Mouse (Mus musculus) retina, postnatal 1 day (tissue): ENCODE data around the gene Cyb5d1.
"Not testable (repeated sequence)": the region's sequence is repeated elsewhere in the genome, so short reads cannot be mapped to it uniquely, and the experiment has no call there.

Source experiments
- DNase-seq: peaks from one replicate; pipeline ENCODE4 v3.0.0-alpha.2; 2012

The Cyb5d1 gene

DNA sequence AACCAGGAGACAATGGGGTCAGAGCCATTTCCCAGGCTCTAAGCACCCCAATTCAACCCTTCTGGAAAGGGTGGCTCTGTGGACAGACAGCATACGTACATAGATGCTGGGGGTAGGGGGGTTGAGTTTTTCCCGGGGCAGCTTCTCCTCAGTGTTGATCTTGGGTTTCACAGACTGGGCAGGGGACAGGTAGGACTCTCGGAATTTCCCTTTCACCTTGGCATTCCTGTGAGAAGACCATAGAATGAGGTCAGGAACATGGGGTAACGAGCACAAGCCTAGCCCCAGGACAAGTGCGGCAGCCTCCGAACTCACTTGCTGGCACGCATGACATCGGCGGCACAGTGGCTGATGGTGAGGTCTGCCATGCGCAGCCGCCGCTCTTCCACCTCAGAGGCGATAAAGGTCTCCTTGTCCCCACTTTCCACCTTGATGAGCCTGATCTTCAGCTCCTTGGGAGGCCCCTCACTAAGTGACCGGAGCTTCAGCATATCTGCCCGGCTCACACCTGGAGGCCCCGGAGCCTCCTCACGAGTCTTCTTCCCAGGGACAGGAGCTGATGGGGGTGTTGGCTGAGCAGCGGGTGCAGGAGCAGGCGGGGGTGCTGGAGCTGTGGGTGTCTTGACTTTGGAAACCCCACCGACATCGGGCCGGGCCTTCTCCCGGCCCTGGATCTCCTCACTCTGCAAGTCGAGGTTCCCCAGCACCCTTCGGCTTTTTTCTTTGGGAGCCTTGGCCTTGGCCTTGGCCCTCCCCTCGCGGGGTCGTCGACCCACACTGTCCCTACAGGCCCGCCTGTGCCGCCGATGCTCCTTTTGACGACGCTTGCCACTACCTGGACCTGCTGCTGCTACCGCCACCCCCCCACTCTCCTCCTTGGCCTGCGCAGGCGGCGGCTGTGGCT lies 8.5 kb upstream of the Cyb5d1 start:
- no peak for DNase-seq

DNA sequence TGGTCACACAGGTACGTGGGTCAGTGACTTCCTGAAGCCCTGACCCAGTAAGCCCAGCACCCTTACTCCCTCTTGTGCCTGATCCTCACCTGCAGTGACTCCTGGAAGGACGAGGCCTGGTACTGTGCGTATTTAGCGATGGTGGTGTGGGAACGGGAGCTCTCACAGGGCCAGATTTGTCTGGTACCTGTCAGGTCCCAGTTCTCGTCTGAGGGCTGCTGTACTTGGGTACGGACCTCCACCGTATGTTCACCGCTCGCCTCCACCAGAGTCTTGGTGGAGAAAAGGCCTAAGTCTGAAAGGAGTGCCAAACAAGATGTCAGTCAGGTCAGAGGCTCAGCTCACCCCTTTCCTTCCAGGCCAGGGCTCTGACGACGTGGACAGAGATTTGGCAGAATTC lies 6.6 kb upstream of the Cyb5d1 start:
- DNase-seq: no peak

DNA sequence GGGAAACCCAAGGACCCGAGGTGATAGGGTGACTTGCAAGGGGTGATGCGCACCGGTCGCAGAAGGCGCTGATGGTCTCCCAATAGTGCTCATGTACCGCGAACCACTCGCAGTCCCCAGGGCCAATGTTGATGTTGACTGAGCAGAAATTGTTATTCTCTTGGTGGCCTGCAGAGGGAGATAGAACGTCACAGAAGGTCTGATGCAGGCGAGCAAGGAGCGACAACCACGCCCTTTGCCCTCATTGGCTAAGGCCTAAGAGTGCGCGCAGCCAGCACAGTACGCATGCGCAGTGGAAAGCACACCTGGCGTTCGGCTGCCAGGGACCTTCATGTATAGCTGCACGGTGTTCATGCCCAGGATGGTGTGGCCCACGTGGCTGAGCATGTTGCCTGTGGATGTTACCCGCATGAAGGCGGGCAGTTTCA lies 5.8 kb upstream of the Cyb5d1 start:
- DNase-seq: peak; percentile 94

DNA sequence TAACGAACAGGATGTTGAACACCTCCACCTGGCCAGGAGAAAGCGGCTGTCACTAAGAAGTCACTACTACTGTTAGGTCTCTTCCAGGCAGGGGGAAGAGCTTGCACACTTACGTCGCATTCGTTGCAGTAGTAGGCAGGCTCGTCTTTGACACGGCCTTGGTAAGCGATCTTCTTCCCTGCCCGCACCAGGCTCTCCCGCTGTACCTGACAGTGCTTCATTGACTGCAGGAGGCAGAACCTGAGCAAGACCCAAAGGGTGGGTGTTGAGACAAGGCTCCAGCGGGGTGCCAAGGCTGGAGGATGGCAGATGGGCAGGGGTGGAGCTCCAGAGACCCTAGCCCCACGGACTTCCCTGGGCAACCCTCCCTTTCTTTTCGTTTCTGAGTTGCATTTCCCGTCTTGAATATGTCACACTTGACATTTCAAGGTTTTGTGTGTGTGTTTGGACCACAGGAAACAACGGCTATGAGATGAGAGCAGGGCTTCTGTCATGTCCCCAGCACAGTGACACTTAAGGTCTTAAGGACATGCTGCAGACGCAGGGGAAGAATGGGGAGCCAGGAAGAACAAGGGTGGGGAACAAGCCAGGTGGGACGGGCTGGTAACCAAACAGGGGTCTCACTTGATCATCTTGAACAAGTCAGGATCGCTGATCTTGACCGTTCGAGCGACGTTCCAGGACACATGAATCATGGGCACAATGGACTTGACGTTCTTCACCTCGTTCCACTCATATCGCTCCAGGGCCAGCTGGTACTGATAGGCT lies 4.8 kb upstream of the Cyb5d1 start:
- DNase-seq: no peak

DNA sequence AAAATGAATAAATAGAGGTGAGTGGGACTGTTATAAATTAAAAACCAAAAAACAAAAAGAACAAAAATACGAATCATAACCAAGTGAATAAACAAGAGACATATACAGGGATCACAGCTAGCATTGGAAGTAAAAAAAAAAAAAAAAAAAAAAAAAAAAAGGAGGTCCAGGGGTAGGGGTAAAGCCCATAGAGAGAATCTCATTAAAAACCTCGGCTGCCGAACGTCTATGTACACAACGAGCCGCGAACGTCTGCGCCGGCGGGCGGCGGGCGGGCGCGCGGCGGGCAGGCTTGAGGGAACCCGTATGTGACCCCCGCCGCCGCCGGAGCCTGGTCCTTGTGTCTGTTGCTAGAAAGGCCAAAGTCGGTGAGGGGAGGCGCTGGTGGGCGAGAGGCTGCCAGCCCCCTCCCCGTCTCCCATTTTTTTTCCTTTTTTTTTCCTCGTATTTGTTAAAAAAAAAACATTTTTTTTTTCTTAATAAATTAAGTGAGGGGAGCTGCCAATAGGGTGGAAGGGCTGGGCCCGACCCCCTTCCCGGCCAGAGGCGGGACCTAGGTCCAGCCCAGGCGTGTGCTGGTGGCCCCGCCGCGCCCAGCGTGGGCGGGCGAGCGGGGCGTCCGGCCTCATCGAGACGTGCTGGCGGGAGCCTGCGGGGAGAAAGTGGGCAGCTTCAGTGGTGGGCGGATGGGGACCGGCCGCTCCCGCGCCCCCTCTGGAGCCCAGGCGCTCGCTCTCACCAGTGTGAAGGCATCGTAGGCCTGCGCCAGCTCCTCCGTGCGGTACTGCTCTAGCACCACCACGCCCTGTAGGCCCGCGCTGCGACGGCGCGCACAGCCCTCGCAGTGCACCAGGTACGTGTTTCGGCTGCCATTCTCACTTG lies 4.0 kb upstream of the Cyb5d1 start:
- peak; percentile 37 for DNase-seq

DNA sequence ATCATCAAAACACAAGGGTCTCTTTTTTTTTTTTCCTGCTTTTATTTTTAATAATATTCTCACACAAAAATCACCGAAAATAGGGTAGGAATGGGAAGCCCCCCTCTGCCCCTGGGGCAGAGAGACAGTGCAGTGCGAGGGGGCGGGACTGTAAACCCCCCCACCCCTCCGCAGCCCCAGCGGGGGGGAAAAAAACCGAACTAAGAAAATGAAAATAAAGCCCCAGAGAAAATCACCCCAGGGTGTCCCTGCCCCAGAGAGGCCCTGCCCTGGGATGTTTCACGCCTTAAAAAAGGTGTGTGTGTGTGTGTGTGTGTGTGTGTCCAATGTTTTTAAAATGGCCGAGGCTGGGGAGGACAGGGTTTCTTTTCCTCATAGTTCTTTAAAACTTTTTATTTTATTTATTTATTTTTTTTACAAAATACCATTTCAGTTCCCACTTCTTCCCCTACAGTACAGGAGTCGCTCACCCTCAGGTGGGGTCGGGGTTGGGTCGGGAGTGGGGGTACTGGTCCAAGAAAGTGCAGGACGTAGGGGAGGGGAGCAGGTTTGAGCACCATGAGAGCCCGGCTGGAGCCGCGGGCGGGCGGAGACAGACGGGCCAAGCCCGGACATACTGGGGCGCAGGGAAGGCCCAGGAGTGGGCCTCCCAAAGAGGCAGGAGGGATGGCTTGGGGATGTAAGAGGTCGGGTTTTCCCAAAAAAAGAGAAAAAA lies 3.2 kb upstream of the Cyb5d1 start:
- DNase-seq: no peak

DNA sequence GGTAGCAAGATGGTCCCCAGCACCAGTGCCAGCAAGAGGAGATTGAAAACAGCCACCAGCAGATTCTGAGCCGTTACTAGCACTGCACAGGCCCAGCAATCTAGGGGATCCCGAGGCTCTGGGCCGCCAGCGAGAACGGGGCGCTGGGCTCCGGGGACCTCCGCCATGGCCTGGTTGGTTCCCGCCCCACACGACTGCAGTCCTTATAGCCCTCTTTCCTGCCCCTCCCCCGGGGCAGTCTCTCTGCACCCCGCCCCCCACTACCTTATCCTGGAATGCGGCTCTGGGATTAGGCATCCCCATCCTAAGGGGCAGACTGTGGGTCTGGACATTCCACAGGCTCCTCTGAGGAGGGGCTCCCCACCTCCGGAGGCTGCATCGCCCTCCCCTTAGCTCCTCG lies 2.6 kb upstream of the Cyb5d1 start, which contains the start of gene Tmem88:
TSS of gene Tmem88 (minus strand) at position 176 of the 400 bp plus-strand sequence.
- peak; percentile 35 for DNase-seq

DNA sequence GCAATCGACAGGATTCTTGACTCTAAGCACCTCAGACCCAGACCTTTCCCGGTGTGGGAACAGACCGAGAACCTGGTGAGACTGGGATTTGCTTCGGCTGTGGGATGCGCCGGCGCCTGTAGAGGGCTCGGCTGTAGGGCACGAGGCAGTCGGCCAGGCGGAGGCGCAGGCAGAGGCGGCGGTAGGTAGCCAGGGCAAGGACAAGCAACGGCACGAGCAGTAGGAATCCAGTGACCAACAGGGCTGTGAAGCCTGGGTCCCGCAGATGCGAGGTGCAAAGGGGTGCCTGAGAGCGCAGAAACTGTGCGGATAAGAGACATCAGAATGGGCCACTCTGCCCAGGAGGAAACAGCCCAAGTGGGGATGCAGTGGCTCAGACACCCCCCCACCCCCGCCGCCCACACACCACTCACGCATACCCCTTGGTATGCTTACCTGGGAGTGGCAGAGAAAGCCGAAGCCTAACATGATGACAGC lies 2.2 kb upstream of the Cyb5d1 start:
- no peak for DNase-seq

DNA sequence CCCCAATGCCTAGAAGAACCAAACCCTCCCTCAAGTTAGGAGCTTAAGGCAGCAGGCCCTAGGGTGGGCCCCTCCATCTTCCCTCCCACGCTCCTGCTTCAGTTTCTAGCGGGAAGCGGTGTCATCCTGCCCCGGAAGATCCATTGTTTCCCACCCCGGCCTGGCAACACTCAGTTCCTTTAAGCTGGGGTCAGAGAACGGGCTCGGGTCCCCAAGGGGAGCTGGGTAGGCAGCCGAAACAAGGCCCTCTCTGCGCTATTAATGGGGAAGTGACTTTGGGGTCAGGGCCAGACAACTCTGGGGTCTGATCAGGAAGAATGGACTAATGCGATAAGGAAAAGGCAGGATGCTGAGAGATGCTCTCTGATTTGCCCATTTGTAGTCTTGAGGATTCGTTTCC lies 1.3 kb upstream of the Cyb5d1 start:
- DNase-seq: no peak

DNA sequence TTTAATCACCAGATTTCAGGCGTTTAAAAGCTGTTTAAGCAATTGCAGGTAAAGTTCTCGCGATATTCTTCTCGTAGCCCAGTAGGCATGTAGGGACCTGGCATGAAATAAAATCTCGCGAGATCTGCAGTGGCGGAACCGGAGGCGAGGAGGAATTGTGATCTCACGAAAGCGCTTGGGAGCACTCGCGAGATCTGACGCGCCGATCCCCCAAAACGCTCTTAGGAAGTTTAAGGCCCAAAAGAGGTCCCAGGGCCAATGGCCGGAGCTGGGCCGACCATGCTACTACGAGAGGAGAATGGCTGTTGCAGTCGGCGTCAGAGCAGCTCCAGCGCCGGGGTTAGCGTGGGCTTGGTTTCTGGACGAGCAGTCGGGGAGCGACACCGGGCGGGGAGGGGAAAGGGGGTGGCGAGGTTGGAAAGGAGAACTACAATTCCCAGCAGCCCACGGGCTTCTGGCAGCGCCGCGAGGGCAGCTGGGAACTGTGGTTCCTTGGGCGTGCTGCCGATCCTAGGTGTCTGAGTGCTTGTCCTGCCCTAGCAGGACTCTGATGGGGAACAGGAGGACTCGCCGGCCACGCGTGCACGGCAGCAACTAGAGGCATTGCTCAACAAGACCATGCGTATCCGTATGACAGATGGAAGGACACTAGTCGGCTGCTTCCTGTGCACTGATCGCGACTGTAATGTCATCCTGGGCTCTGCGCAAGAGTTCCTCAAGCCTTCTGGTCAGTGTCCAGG lies 373 bp upstream of the Cyb5d1 start:
- DNase-seq: peak; percentile 100

DNA sequence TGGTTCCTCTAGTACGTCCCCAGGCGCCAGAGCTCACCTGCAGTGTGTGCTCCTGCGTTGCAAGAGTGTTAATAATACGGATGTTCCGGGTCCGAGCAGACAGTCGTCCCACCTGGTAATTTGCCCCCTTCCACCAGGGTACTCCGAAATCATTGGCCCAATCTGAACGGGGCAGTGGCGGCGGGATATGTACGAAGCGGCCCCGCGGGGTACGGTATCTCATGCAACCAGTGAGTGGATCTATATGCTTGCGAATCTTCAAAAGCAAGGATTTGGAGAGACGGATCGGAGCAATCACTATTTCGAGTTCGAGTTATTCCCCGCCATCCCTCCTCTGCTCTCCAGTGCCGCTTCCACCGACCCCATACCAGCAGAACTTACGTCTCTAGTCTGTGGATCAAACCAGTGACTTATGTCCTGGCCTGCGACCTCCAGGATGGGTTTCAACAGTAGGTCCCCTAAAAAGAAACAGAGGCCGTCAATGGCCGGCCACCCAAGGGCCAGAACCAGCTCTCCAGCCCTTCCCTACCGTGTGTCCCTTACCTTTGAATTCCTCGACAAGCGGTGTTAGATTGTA lies 752 bp downstream of the Cyb5d1 start:
- not testable (repeated sequence) for DNase-seq

DNA sequence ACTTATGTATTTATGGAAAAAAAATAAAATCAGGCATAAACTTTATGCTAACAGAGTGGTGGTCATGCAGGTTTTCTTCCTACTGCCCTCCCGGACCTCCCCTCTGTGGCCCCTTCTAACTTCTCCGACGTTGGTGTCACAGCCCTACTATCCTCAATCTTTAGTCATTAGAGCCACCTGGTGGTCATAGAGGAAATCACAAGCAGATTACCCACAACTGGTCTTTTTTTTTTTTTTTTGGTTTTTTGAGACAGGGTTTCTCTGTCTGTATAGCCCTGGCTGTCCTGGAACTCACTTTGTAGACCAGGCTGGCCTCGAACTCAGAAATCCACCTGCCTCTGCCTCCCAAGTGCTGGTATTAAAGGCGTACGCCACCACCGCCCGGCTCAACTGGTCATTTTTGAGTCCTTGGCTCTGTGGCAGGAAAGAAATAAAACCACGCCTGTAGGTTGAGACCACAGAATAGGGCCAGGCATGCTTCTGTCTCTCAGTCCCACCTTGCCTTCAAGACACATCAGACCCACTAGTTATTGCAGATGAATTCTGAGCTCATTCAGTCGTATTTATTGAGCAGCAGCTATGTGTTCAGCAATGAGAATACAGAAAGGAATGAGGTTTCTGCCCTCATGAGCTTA lies 4.9 kb downstream of the Cyb5d1 start:
- DNase-seq: peak; percentile 88

DNA sequence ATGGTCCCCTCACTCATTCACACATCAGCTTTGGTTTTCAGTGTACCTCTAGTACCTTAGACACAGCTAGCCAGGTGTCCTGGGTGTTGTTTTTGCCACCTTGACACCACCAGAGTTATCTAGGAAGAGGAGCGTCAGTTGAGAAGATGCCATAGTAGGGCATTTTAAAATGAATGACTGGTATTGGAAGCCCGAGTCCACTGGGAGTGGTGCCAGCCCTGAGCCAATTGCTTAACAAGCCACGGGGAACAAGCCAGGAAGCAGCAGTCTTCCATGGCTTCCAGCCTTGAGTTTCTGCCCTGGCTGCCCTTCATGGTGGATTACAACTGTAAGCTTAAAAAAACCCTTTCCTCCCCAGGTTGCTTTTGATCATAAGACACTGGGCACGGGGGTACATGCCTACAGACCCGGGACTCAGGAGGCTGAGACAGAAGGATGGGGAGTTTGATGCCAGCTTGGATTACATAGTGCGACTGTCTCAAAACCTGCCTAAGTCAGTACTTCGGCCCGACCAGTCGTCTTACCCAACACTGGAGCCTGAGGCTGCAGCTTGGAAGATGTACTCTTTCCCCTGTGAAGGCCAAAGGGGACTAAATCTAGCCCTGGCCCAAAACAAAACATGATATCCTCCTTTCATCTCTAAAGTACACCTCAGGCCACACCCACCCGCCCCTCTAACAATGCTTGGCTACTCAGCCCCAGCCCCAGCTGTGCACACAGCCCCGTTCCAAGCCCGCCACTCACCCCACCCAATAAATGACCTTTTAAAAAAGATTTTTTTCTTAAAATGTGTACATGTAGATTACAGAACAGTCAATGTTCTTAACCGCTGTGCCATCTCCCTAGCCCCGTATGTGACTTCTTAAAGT lies 5.7 kb downstream of the Cyb5d1 start:
- DNase-seq: no peak

DNA sequence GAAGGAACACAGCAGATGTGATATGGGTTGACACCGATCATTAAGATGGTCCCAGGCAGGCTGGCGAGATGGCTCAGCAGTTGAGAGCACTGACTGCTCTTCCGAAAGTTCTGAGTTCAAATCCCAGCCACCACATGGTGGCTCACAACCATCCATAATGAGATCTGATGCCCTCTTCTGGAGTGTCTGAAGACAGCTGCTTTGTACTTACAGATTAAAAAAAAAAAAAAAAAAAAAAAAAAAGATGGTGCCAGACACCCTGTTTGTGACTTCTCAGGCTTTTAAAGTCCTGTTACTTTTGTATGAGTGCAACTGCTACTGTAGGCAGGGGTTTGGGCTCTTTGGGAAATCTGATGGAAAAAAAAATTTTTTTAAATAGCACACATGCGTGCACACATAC lies 6.8 kb downstream of the Cyb5d1 start:
- DNase-seq: no peak

DNA sequence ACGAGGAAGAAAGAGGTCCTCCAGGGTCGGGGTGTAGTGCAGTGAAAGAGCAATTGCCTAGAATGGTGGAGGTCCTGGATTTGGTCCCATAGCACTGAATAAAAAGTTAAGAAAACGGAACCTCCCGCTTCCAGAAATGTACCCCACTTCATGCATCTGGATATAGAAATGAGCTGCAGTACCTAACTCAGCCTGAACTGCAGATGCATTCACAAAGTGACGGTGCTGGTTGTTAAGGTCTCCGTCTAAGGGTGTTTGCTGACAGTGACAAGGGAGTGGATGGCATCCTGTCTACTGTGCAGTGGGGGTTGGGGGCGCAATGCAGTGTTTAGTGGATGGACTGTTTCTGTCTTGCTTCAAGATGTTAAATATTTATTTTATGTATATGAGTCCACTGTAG lies 8.7 kb downstream of the Cyb5d1 start:
- DNase-seq: peak; percentile 4

DNA sequence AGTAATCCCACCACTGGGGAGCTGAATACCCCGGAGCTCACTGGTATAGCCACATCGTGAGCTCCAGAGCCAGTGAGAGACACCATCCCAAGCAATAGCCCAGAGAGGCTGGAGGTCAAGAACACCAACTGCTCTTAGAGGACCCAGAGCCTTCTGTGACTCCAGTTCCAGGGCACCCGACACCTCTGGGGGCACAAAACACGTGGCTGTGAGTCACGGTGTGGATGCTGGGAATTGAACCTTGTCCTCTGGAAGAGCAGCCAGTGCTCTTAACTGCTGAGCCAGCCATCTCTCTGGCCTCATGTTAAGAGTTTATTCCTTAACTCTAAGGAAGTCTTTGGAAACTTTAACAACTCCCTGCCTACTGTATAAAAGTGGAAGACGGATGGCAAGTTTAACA lies 10.5 kb downstream of the Cyb5d1 start:
- no peak for DNase-seq

DNA sequence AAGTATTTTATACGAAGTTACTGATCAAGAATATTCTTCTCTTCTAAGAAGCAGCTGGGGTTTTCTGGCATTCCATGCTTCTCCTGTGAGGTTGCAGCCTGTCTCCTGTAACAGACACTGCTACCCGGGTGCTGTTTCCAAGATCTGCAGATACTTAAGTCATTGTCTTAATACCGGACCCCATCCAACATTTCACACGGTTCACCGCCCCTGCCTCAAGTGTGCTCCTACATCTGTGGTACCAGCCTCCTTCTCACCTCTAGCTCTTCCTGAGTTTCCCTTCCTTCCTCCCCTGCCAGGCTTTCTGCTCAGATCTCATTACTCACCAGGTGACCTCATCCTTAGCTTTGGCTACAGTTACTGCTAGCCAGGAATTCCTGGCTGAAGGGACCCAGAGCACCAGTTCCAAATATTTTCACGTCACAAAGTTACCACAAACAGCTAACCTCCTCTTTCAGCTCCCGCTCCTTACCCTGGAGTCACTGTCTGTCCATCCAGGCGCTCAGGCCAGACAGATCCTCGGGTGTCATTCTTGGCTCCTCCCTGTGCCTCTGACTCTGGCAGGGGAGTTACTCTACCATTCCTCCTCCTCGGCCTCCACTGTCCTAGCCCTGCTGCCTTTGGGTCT lies 12.8 kb downstream of the Cyb5d1 start:
- DNase-seq: no peak

DNA sequence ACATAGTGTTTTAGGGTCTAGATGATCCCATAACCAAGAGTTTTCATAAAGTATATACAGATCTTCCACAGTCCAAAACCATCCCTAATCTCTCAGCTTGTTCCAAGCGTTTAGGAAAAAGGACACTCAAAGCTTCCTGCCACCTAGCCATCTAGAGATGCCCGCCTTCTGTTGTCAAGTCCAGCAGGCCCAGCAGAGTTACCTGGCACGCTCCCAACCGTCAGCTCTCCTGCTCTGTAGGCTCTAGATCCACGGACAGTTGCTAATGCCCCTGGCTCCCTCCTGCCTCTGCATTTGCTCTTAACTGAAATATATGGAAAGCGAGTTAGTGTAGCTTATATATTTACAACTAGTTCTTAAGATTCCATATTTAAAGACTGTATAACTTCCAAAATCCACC lies 14.1 kb downstream of the Cyb5d1 start:
- DNase-seq: no peak

DNA sequence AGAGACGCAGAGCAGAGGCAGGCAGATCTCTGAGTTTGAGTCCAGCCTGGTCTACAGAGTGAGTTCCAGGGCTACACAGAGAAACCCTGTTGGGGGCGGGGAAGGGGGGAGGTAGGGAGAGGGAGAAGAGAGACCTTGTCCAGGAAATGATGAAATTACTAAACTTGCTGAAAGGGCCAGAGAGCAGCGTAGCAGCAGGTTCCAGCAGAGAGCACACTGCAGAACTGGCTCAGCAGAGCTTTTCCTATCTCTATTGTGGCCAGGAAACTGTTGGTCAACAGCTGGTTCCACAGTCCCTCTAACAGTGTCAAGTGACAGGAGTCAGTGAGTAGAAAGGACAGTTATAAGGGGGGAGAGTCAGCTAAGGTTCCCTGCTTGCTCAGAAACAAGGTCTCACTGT lies 15.8 kb downstream of the Cyb5d1 start:
- no peak for DNase-seq
